Mouse (Mus musculus): ENCODE data around the gene Nat8f6. TPM values are rescaled to one million over a fixed set of nuclear protein-coding genes. Genes with fewer than 3 reads are reported as not detected.
"Not testable (repeated sequence)": the region's sequence is repeated elsewhere in the genome, so short reads cannot be mapped to it uniquely, and the experiment has no call there.

Nat8f6 gene
- polyA plus RNA-seq, 1 experiment = not detected

DNA sequence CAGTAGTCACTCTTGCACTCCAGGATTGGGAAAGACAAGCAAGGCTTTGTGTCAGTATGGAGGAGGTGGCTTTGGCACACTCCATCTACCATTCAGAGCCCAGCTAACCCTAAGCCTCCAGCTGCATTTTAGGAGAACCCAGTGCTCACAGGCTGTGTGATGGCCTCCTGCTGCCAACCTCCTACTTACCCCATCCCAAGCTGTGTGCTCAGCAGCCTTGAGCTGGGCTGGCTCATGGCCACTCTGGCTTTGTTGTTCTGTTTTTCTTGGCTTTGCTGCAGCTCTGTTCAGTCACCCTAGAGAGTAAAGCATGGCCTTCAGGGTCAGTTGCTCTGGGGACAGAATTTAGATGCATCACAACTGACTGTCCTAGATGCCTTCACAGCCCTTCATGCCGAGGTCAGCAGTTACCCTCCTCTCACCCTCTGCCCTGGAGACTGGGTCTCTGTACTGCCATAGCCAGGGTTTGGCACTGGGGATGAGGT lies 35.5 kb upstream of the Nat8f6 start:
- Histone ChIP-seq H3K4me1 (ENCODE audit: control insufficient read depth, insufficient read depth, low read length) (peaks cover 7% of the 10 kb centered on the region), H3K27ac (ENCODE audit: insufficient read depth, low read depth, low read length) (no peak overlapping the region), H3K4me3 (ENCODE audit: insufficient read depth, low read length) (no peak overlapping the region)
- TF ChIP-seq POLR2A (IDR thresholded peaks at IDR 0.05; ENCODE audit: borderline replicate concordance, low read depth, low read length) (no peak), CTCF (IDR thresholded peaks at IDR 0.05; ENCODE audit: low read depth, low read length) (no peak)

GRCm38 (mm10) chr6:85853481-85853880 lies 32.7 kb upstream of the Nat8f6 start:
- Histone ChIP-seq H3K27ac (ENCODE audit: insufficient read depth, low read depth, low read length) (no peak overlapping the region), H3K4me3 (ENCODE audit: insufficient read depth, low read length) (no peak overlapping the region), H3K4me1 (ENCODE audit: control insufficient read depth, insufficient read depth, low read length) (no peaks in the 10 kb centered on the region)
- TF ChIP-seq CTCF (IDR thresholded peaks at IDR 0.05; ENCODE audit: low read depth, low read length) (no peak), POLR2A (IDR thresholded peaks at IDR 0.05; ENCODE audit: borderline replicate concordance, low read depth, low read length) (no peak)

GRCm38 (mm10) chr6:85851062-85851773 lies 30.5 kb upstream of the Nat8f6 start:
- TF ChIP-seq POLR2A (IDR thresholded peaks at IDR 0.05; ENCODE audit: borderline replicate concordance, low read depth, low read length) (no peak), CTCF (IDR thresholded peaks at IDR 0.05; ENCODE audit: low read depth, low read length) (no peak)
- no peak overlapping the region for H3K4me3 ChIP-seq (ENCODE audit: insufficient read depth, low read length)
- H3K27ac ChIP-seq (ENCODE audit: insufficient read depth, low read depth, low read length) = no peak overlapping the region
- no peaks in the 10 kb centered on the region for H3K4me1 ChIP-seq (ENCODE audit: control insufficient read depth, insufficient read depth, low read length)

DNA sequence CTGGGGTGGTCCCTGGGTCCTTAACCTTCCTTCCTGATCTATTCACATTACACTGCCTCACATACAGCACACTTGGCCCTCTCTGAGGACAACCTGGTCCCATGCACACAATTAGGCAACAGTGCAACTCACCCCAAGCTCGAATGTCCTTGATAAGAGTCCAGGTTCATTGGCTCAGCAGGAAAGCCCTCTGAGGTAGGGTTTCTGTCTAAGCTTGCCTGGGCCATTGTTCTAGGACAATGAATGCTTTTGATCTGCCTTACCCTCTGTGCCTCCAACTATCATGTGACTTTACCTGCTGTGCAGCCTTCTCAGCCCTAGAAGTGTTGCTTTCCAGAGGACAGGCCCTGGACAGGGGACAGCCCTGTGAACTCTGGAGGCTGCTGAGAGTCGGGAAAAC lies 28.5 kb upstream of the Nat8f6 start:
- Histone ChIP-seq H3K27ac (ENCODE audit: insufficient read depth, low read depth, low read length) (no peak overlapping the region), H3K4me3 (ENCODE audit: insufficient read depth, low read length) (no peak overlapping the region), H3K4me1 (ENCODE audit: control insufficient read depth, insufficient read depth, low read length) (no peaks in the 10 kb centered on the region)
- TF ChIP-seq CTCF (IDR thresholded peaks at IDR 0.05; ENCODE audit: low read depth, low read length) (no peak), POLR2A (IDR thresholded peaks at IDR 0.05; ENCODE audit: borderline replicate concordance, low read depth, low read length) (no peak)

DNA sequence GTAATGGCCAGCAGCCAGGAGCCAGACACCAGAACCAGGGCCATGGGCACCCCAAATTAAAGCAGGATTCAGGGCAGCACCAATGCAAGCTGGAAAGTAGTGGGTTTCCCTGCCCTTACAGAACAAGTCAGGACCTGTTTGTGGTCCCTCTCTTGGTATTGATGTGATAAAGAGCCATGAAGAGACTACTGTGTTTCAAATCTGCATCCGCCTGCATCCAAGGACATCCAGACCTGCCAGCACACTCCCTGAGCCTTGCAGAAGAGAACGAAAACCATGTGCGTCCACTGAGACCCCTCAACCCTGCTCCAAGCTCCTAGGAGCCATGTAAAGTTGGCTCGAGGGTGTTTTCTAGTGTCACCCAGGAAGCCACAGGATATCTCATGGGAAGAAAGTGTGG lies 27.4 kb upstream of the Nat8f6 start:
- Histone ChIP-seq H3K4me3 (ENCODE audit: insufficient read depth, low read length) (no peak overlapping the region), H3K4me1 (ENCODE audit: control insufficient read depth, insufficient read depth, low read length) (no peaks in the 10 kb centered on the region), H3K27ac (ENCODE audit: insufficient read depth, low read depth, low read length) (no peak overlapping the region)
- TF ChIP-seq POLR2A (IDR thresholded peaks at IDR 0.05; ENCODE audit: borderline replicate concordance, low read depth, low read length) (no peak), CTCF (IDR thresholded peaks at IDR 0.05; ENCODE audit: low read depth, low read length) (no peak)

- no peak for TF ChIP-seq POLR2A (IDR thresholded peaks at IDR 0.05; ENCODE audit: borderline replicate concordance, low read depth, low read length)
- no peak for TF ChIP-seq CTCF (IDR thresholded peaks at IDR 0.05; ENCODE audit: low read depth, low read length)
- Histone ChIP-seq H3K4me1 (ENCODE audit: control insufficient read depth, insufficient read depth, low read length) (no peaks in the 10 kb centered on the region), H3K27ac (ENCODE audit: insufficient read depth, low read depth, low read length) (no peak overlapping the region), H3K4me3 (ENCODE audit: insufficient read depth, low read length) (no peak overlapping the region)
Measured at GRCm38 (mm10) chr6:85846921-85847320, 26.2 kb upstream of the Nat8f6 start.

DNA sequence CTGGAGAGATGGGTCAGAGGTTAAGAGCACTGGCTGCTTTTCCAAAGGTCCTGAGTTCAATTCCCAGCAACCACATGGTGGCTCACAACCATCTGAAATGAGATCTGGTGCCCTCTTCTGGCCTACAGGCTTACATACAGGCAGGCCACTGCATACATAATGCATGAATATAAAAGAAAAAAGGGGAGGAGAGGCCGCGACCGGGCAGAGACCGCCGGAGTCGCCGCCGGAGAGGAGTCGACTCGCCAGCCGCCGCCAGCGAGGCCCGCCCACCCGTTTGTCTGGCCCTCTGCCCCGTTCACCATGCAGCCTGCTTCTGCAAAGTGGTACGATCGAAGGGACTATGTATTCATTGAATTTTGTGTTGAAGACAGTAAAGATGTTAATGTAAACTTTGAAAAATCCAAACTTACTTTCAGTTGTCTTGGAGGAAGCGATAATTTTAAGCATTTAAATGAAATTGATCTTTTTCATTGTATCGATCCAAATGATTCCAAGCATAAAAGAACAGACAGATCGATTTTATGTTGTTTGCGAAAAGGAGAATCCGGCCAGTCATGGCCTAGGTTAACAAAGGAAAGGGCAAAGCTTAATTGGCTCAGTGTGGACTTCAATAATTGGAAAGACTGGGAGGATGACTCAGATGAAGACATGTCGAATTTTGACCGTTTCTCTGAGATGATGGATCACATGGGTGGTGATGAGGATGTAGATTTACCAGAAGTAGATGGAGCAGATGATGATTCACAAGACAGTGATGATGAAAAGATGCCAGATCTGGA lies 23.1 kb upstream of the Nat8f6 start:
- H3K4me1 ChIP-seq (ENCODE audit: control insufficient read depth, insufficient read depth, low read length); H3K4me3 ChIP-seq (ENCODE audit: insufficient read depth, low read length); H3K27ac ChIP-seq (ENCODE audit: insufficient read depth, low read depth, low read length): not testable (repeated sequence)

GRCm38 (mm10) chr6:85839982-85840381 lies 19.2 kb upstream of the Nat8f6 start:
- TF ChIP-seq POLR2A (IDR thresholded peaks at IDR 0.05; ENCODE audit: borderline replicate concordance, low read depth, low read length) (no peak), CTCF (IDR thresholded peaks at IDR 0.05; ENCODE audit: low read depth, low read length) (no peak)
- Histone ChIP-seq H3K4me1 (ENCODE audit: control insufficient read depth, insufficient read depth, low read length) (no peaks in the 10 kb centered on the region), H3K4me3 (ENCODE audit: insufficient read depth, low read length) (no peak overlapping the region), H3K27ac (ENCODE audit: insufficient read depth, low read depth, low read length) (no peak overlapping the region)

- no peak overlapping the region for H3K4me3 ChIP-seq (ENCODE audit: insufficient read depth, low read length)
- no peak overlapping the region for H3K27ac ChIP-seq (ENCODE audit: insufficient read depth, low read depth, low read length)
- H3K4me1 ChIP-seq (ENCODE audit: control insufficient read depth, insufficient read depth, low read length) = no peaks in the 10 kb centered on the region
- no peak for TF ChIP-seq POLR2A (IDR thresholded peaks at IDR 0.05; ENCODE audit: borderline replicate concordance, low read depth, low read length)
Measured at GRCm38 (mm10) chr6:85838674-85839073, 17.9 kb upstream of the Nat8f6 start.

DNA sequence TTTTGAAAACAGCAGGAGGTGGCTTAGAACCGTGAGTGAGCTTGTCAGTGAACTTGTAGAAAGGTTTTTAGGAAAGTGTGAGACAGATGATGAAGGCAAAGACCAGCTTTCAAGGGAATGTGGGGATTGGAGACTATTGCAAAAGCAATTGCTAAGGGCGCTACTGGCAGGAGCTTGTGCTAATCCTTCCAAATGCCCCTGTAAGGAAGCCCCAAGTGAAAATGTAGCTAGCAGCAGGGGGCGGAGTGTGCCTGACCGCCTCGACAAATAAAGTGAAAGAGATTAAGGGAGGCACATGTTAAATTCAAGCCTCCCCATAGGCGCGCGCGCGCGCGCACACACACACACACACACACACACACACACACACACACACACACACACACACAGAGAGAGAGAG lies 16.6 kb upstream of the Nat8f6 start:
- not testable (repeated sequence) for H3K4me3 ChIP-seq (ENCODE audit: insufficient read depth, low read length); H3K27ac ChIP-seq (ENCODE audit: insufficient read depth, low read depth, low read length); H3K4me1 ChIP-seq (ENCODE audit: control insufficient read depth, insufficient read depth, low read length)

- H3K4me1 ChIP-seq (ENCODE audit: control insufficient read depth, insufficient read depth, low read length); H3K27ac ChIP-seq (ENCODE audit: insufficient read depth, low read depth, low read length); H3K4me3 ChIP-seq (ENCODE audit: insufficient read depth, low read length): not testable (repeated sequence)
Measured at GRCm38 (mm10) chr6:85836827-85837226, 16.1 kb upstream of the Nat8f6 start.

DNA sequence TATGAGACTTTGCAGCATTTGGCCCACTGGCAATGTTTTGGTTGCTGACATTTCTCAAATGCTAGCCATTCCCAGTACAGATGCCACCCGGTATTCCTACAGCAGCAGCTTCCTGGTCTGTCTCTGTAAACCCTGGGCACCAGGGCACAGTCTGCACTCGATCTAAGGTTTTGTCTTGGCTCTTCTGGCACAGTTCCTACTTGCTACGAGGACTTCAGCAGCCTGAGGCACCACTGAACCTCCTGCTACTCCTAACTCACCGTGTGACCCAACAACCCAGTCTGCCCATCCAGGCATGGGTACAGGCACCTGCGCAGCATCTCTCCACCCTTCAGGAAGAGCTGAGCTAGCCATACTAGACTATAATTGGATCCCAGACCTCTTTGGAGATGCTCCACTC lies 15.3 kb upstream of the Nat8f6 start:
- not testable (repeated sequence) for H3K27ac ChIP-seq (ENCODE audit: insufficient read depth, low read depth, low read length); H3K4me1 ChIP-seq (ENCODE audit: control insufficient read depth, insufficient read depth, low read length); H3K4me3 ChIP-seq (ENCODE audit: insufficient read depth, low read length)

GRCm38 (mm10) chr6:85835104-85835503 lies 14.3 kb upstream of the Nat8f6 start:
- H3K4me1 ChIP-seq (ENCODE audit: control insufficient read depth, insufficient read depth, low read length); H3K4me3 ChIP-seq (ENCODE audit: insufficient read depth, low read length); H3K27ac ChIP-seq (ENCODE audit: insufficient read depth, low read depth, low read length): not testable (repeated sequence)

GRCm38 (mm10) chr6:85834504-85835100 lies 13.8 kb upstream of the Nat8f6 start:
- not testable (repeated sequence) for H3K4me1 ChIP-seq (ENCODE audit: control insufficient read depth, insufficient read depth, low read length); H3K4me3 ChIP-seq (ENCODE audit: insufficient read depth, low read length); H3K27ac ChIP-seq (ENCODE audit: insufficient read depth, low read depth, low read length)

Measured in bone marrow macrophage, adult 2 months (primary cell).